Mouse (Mus musculus): ENCODE measurements around the gene Pcyox1.
A peak's percentile ranks its signal among the peaks of the same experiment; 100 is the strongest.

DNA sequence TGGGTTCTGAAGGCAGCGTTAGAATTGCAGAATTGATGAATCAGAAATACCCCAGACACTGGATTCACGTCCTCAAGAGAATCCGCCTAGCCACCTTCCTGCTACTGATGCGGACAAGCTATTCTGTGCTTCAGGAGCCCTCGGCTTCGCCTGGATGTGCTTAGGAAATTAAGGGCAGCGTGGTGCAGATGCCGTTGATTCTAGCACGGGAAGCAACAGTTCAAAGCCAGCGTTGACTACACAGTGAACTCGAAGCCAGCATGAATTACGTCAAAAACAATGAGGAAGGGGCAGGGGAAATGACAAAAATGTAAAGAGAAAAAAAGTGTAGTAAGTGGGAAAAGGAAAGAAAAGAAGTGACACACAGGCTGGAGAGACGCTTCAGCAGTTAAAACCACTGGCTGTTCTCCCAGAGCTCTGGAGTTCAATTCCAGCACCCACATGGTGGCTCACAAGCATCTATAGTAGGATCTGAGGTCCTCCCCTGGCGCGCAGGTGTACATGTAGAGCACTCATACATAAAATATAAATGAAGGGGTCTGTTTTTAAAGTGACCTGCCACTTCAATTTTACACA, 26.1 kb downstream of the Pcyox1 start, which contains the start of gene Snrpg:
- TF ChIP-seq POLR2A (IDR thresholded peaks at IDR 0.05; ENCODE audit: control insufficient read depth, low read depth, low read length) (0 out of 2 replicates have a peak, but pooled peaks have one; percentile 15), CTCF (IDR thresholded peaks at IDR 0.05; ENCODE audit: control insufficient read depth, insufficient read depth, insufficient replicate concordance, low read depth, low read length) (no peak)
